Mouse (Mus musculus) liver, embryonic 14.5 days (tissue): ENCODE results near the gene Rgs19.

ENCODE experiments used
- CTCF ChIP-seq: IDR thresholded peaks from 2 replicates; pipeline ENCODE4 v1.5.1; 2016; ENCODE audit warnings: antibody characterized with exemption, low read depth, control low read depth
- EP300 ChIP-seq: IDR thresholded peaks from 2 replicates; pipeline ENCODE4 v1.6.1; 2016; ENCODE audit warnings: antibody characterized with exemption, low read depth

DNA sequence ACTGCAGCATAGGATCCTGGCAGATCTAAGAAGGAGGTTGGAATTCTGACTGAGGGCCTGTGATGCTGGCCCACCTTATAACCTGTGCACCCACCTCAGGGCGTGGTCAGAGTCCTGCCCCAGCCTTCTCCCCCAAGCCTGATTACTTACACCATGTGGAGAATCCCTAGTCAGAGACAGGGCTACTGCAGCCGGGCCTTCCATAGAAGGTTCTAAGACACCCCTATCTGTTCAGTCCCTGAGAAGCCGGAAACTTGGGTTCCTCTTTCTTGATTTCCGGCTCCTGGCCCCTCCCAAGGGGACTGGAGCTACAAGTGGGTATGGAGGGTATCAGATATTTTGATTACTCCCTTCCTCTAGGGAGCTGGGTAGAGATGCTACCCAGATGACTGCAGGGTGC lies 2.2 kb downstream of the Rgs19 start:
- TF ChIP-seq EP300 (no peak), CTCF (no peak)
